ENCODE assay signal across 29 mouse cellular contexts in genomic region chr10:66983043-66983442, GRCm38 (mm10).
DNase-seq lines count a peak whose midpoint lies in the region; ATAC-seq and TF ChIP-seq lines count a peak whose summit lies in the region.
"Had no signal": no experiment of that assay in that cellular context is flagged by ENCODE, and none has a peak within 500 bp of the region (broad histone marks: within the 10 kb centered on the region; RNA-seq: fewer than 3 reads in every experiment).

No protein-coding gene starts in this region.

- H3K9ac ChIP-seq in intestine, postnatal 0 days (ENCODE audit: low read depth, low read length): no peak overlapping the region
- no peak overlapping the region for H3K9ac ChIP-seq in intestine, embryonic 16.5 days (ENCODE audit: low read depth, low read length)
- H3K9ac ChIP-seq: forebrain, embryonic 15.5 days; heart, embryonic 15.5 days; hindbrain, embryonic 14.5 days; limb, embryonic 12.5 days; liver, embryonic 15.5 days; midbrain, embryonic 12.5 days; neural tube, embryonic 12.5 days; stomach, embryonic 15.5 days had no signal

- no peak for TF ChIP-seq CTCF in intestine, postnatal 0 days (IDR thresholded peaks at IDR 0.05; ENCODE audit: low read depth)

- H3K4me3 ChIP-seq in intestine, postnatal 0 days (ENCODE audit: low read depth, low read length): no peak overlapping the region
- no peak overlapping the region for H3K4me3 ChIP-seq in intestine, embryonic 16.5 days (ENCODE audit: low read length)
- H3K4me3 ChIP-seq: embryonic facial prominence, embryonic 10.5 days; forebrain, embryonic 15.5 days; heart, embryonic 15.5 days; limb, embryonic 12.5 days; liver, embryonic 15.5 days; midbrain, embryonic 12.5 days; neural tube, embryonic 12.5 days; stomach, embryonic 15.5 days had no signal

- H3K9me3 ChIP-seq in intestine, postnatal 0 days (ENCODE audit: control insufficient read depth): no peaks in the 10 kb centered on the region
- H3K9me3 ChIP-seq in intestine, embryonic 16.5 days (ENCODE audit: control insufficient read depth, low read length): no peaks in the 10 kb centered on the region
- H3K9me3 ChIP-seq: embryonic facial prominence, embryonic 10.5 days; forebrain, embryonic 15.5 days; heart, embryonic 15.5 days; limb, embryonic 12.5 days; liver, embryonic 15.5 days; midbrain, embryonic 12.5 days; neural tube, embryonic 12.5 days; stomach, embryonic 15.5 days had no signal

- H3K4me1 ChIP-seq in intestine, postnatal 0 days (replicated peaks; ENCODE audit: control insufficient read depth, insufficient read depth, low read length): no peaks in the 10 kb centered on the region
- no peaks in the 10 kb centered on the region for H3K4me1 ChIP-seq in intestine, embryonic 16.5 days (ENCODE audit: control insufficient read depth, insufficient read depth, low read length)
- H3K4me1 ChIP-seq: embryonic facial prominence, embryonic 10.5 days; forebrain, embryonic 15.5 days; heart, embryonic 15.5 days; limb, embryonic 12.5 days; liver, embryonic 15.5 days; midbrain, embryonic 12.5 days; neural tube, embryonic 12.5 days; stomach, embryonic 15.5 days had no signal

- H3K4me2 ChIP-seq in intestine, postnatal 0 days (replicated peaks; ENCODE audit: low read depth): no peak overlapping the region
- no peak overlapping the region for H3K4me2 ChIP-seq in intestine, embryonic 16.5 days (ENCODE audit: low read depth, low read length)
- H3K4me2 ChIP-seq: forebrain, embryonic 15.5 days; heart, embryonic 15.5 days; hindbrain, embryonic 14.5 days; limb, embryonic 12.5 days; liver, embryonic 15.5 days; midbrain, embryonic 12.5 days; neural tube, embryonic 12.5 days; stomach, embryonic 15.5 days had no signal

- H3K27me3 ChIP-seq in intestine, postnatal 0 days (replicated peaks; ENCODE audit: control insufficient read depth, insufficient read depth, low read length): no peaks in the 10 kb centered on the region
- H3K27me3 ChIP-seq in intestine, embryonic 16.5 days (replicated peaks; ENCODE audit: control insufficient read depth, insufficient read depth, low read length): no peaks in the 10 kb centered on the region
- H3K27me3 ChIP-seq: forebrain, embryonic 15.5 days; heart, embryonic 15.5 days; limb, embryonic 12.5 days; liver, embryonic 15.5 days; midbrain, embryonic 12.5 days; neural tube, embryonic 12.5 days; Patski; stomach, embryonic 15.5 days had no signal

- H3K36me3 ChIP-seq in intestine, postnatal 0 days (ENCODE audit: control insufficient read depth, insufficient read depth): no peaks in the 10 kb centered on the region
- H3K36me3 ChIP-seq in intestine, embryonic 16.5 days (ENCODE audit: control insufficient read depth, insufficient read depth, low read length): no peaks in the 10 kb centered on the region
- H3K36me3 ChIP-seq: embryonic facial prominence, embryonic 10.5 days; forebrain, embryonic 15.5 days; heart, embryonic 15.5 days; limb, embryonic 12.5 days; liver, embryonic 15.5 days; midbrain, embryonic 12.5 days; neural tube, embryonic 12.5 days; stomach, embryonic 15.5 days had no signal

- DNase-seq in ES-CJ7 (ENCODE audit: low read depth, low spot score): peak; percentile 96
- DNase-seq in lung, postnatal 14 days: no peak
- no peak for DNase-seq in layer of hippocampus, postnatal 36 days
- DNase-seq in right cerebral cortex, postnatal 14 days: no peak
- DNase-seq: adrenal gland, postnatal 25 days; cerebellum, adult 9-10 months; heart, postnatal 36 days; kidney, adult 8-10 months; kidney, postnatal 10 days; right cerebral cortex, postnatal 4 days; thymus, adult 18-20 months; thymus, postnatal 36 days had no signal

- peak; percentile 53 for ATAC-seq in intestine, postnatal 0 days
- no peak for ATAC-seq in intestine, embryonic 16.5 days
- ATAC-seq in common myeloid progenitor, adult 5-6 weeks (replicated peaks; ENCODE audit: low read depth, poor library complexity, severe bottlenecking): 0 out of 2 replicates have a peak, but pooled peaks have one; percentile 58
- 0 out of 2 replicates have a peak, but pooled peaks have one; percentile 47 for ATAC-seq in monocyte, adult 5-6 weeks (replicated peaks; ENCODE audit: insufficient number of reproducible peaks, low FRiP score, low TSS enrichment, poor library complexity, severe bottlenecking)
- ATAC-seq: activated CD4-positive, CD25-positive, alpha-beta regulatory T cell, adult 4 months; forebrain, embryonic 15.5 days; inflammation-experienced regulatory T-cells, adult 6 months; Patski had no signal

- H3K27ac ChIP-seq in intestine, postnatal 0 days (ENCODE audit: low read depth, low read length): no peak overlapping the region
- no peak overlapping the region for H3K27ac ChIP-seq in intestine, embryonic 16.5 days (ENCODE audit: low read length)
- H3K27ac ChIP-seq: embryonic facial prominence, embryonic 10.5 days; forebrain, embryonic 15.5 days; heart, embryonic 15.5 days; hindbrain, embryonic 14.5 days; limb, embryonic 12.5 days; liver, embryonic 15.5 days; macrophage; midbrain, embryonic 12.5 days; neural tube, embryonic 12.5 days; stomach, embryonic 15.5 days had no signal

- WGBS in intestine, postnatal 0 days: 83% methylated on average over 5 of the region's 5 CpGs
- WGBS in intestine, embryonic 16.5 days: 85% methylated on average over 5 of the region's 5 CpGs
